Mouse (Mus musculus): ENCODE measurements around the gene Kctd2.
A peak's percentile ranks its signal among the peaks of the same experiment; 100 is the strongest.
"Not testable (repeated sequence)": the region's sequence is repeated elsewhere in the genome, so short reads cannot be mapped to it uniquely, and the experiment has no call there.

Kctd2 gene

GRCm38 (mm10) chr11:115419531-115420237 is at the start of gene Kctd2, which contains the start of gene Atp5h:
Gene Kctd2, plus strand, starts transcription at chr11:115420128.
Gene Atp5h, minus strand, starts transcription at chr11:115419962.
- peak; percentile 97 for DNase-seq (ENCODE audit: low spot score)

GRCm38 (mm10) chr11:115370368-115370767 is 49.6 kb upstream of the Kctd2 start:
- no peak for DNase-seq (ENCODE audit: low spot score)

GRCm38 (mm10) chr11:115371354-115371753 is 48.6 kb upstream of the Kctd2 start:
- no peak for DNase-seq (ENCODE audit: low spot score)

- no peak for DNase-seq (ENCODE audit: low spot score)
Observed at GRCm38 (mm10) chr11:115372015-115372414, 47.9 kb upstream of the Kctd2 start.

DNA sequence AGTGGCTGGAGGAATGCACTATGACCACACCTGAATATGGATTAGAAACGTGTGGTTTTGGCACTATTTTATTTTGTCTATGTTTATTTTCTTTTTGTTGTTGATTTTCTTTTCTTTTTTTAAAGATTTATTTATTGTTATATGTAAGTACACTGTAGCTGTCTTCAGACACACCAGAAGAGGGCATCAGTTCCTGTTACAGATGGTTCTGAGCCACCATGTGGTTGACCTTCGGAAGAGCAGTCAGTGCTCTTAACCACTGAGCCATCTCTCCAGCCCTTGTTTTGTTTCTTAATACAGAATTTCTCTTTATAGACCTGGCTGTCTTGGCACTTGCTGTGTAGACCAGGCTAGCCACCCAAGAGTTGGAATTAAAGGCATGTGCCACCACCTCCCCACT is 47.2 kb upstream of the Kctd2 start:
- no peak for DNase-seq (ENCODE audit: low spot score)

DNA sequence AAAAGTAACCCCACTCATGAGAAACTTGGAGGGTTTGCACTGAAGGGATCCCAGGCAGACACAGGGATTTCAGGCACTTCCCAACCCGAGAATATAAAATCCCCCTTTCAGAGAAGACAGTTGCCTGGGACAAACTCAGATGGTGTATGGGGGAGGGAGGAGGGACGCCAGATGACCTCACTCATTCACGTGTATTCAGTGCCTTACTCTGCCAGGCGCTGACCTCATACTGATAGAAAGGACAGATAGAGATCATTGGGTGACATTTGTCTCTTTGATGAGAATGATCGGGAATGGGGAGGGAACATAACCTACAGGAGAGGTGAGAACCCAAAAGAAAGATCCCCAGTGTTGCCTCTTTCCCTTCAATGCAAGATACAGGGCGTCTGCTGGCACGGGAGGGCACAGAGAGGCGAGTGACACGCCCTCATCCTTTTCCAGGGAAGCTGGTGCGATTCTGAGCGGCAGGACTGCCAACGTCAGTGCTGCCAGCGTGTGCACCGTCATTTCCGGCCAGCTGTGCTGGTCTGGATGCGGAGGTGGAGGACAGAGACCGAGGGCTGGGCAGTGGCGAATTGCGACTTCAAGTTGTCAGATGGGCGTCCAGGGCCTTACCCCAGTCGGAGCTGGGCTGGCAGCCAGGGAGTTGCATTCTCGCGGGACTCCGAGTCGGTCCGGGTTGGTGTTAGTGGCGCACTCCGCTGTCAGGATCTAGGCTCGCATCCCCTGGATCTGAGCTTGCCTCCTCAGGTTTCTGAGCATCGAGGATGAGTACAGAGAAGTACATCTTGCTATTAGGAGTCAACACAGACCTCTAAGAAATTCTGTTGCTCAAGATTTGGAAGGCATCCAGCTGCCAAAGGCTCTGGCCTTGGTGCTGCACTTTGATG is 45.9 kb upstream of the Kctd2 start:
- no peak for DNase-seq (ENCODE audit: low spot score)

- no peak for DNase-seq (ENCODE audit: low spot score)
Observed at GRCm38 (mm10) chr11:115374695-115375425, 45.1 kb upstream of the Kctd2 start.

- DNase-seq (ENCODE audit: low spot score): no peak
Observed at GRCm38 (mm10) chr11:115376722-115377121, 43.2 kb upstream of the Kctd2 start.

GRCm38 (mm10) chr11:115377254-115377653 is 42.7 kb upstream of the Kctd2 start:
- no peak for DNase-seq (ENCODE audit: low spot score)

- no peak for DNase-seq (ENCODE audit: low spot score)
Observed at GRCm38 (mm10) chr11:115377854-115378253, 42.1 kb upstream of the Kctd2 start.

- DNase-seq (ENCODE audit: low spot score): no peak
Observed at GRCm38 (mm10) chr11:115381276-115381675, 38.7 kb upstream of the Kctd2 start.

DNA sequence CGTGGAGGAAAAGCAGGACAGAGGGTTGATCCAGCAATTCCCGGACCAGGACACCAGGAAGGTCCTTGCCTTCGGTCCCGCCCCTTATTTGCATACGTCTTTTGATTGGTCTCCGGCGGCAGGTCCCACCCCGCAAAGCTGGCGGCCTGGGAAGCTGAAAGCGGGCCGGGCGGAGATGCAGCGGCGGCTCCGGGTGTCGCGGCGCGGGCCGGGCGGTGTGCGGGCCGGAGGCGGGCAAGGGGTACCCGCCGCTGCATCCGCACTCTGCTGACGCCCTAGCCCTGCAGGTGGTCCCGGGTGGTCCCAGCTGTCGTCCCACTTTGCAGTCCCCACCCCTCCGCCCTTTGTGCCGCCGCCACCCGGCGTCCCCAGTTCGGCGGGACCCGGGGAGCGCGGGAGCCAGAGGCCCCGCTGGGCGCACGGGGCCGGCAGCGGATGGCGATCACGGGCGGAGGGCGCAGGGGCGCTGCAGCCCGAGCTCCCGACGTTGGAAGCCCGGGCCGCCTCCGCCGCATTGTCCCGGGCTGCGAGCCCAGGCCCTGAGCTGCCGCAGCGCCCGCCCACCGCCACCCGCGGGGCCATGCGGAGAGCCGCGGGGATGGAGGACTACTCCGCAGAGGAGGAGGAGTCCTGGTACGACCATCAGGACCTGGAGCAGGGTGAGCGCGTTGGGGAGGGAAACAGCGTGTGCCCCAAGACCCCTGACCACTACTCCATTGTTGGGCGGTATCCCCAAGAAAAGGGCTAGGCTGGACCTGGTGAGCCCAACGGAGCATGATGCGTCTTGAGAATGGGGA is 38.0 kb upstream of the Kctd2 start, which contains the start of gene Cdr2l:
Gene Cdr2l (plus strand): TSS at position 174 of the 797 bp plus-strand sequence.
- peak; percentile 90 for DNase-seq (ENCODE audit: low spot score)

GRCm38 (mm10) chr11:115382891-115383290 is 37.0 kb upstream of the Kctd2 start:
- DNase-seq (ENCODE audit: low spot score): no peak

- DNase-seq (ENCODE audit: low spot score): peak; percentile 65
Observed at GRCm38 (mm10) chr11:115383701-115384474, 36.0 kb upstream of the Kctd2 start.

GRCm38 (mm10) chr11:115384587-115384986 is 35.3 kb upstream of the Kctd2 start:
- DNase-seq (ENCODE audit: low spot score): no peak

DNA sequence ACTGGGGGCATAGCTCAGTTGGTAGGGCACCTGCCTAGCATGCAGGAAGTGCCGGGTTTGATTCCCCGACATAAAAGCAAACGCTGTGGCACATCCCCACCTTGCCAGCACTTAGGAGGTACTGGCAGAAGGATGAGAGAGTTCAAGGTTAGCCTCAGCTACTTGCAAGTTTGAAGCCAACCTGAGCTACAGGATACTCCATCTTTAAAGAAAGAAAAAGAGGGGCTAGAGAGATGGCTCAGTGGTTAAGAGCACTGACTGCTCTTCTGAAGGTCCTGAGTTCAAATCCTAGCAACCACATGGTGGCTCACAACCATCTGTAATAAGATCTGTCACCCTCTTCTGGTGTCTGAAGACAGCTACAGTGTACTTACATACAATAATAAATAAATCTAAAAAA is 33.1 kb upstream of the Kctd2 start:
- not testable (repeated sequence) for DNase-seq (ENCODE audit: low spot score)

DNA sequence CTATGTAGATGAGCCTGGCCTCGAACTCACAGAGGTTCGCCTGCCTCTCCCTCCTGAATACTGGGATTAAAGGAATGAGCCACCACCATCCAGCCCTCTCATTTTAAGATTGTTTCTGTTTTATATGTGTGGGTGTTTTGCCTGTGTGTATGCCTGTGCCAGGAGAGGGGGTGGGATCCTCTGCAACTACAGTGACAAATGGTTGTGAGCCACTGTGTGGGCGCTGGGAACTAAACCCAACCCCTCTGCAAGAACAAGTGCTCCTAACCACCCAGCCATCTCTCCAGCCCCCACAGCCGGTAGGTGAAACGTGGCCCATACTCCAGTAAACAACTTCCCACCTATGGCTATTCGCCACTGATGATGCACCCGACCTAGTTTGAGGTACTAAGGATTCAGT is 28.6 kb upstream of the Kctd2 start:
- DNase-seq (ENCODE audit: low spot score): no peak

DNA sequence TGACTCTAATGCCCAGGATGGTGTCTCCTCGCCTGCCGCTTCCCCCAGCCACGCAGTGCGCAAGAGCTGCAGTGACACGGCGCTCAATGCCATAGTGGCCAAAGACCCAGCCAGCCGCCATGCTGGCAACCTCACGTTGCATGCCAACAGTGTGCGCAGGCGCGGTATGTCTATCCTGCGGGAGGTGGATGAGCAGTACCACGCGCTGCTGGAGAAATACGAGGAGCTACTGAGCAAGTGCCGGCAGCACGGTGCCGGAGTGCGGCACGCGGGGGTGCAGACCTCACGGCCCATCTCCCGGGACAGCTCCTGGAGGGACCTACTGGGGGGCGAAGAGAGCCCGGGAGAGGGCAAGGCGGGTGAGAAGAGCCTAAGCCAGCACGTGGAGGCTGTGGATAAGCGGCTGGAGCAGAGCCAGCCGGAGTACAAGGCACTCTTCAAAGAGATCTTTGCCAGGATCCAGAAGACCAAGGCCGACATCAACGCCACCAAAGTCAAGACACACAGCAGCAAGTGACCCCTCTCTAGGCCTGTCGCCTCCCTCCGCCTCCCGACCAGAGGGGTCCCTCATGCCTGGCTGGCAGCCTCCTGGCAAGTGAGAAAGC is 26.1 kb upstream of the Kctd2 start:
- peak; percentile 44 for DNase-seq (ENCODE audit: low spot score)

DNA sequence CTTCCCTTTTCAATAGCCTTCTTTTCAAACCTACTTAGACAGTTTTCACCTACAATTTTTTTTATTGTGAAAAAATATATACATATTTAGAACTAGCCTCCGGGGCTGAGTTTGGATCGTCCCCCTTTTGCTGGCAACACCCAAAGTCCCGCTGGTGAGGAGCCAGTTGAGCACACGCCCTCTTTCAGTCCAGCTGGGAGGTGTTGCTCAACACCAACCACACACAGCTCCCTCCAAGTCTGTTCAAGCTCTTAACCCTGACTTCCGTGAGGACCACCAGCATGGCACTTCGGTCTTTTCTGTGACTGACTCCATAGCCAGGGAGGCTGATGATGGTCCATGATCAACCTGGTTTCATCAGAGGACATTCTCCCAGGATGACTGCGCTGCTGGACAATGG is 21.8 kb upstream of the Kctd2 start:
- no peak for DNase-seq (ENCODE audit: low spot score)

GRCm38 (mm10) chr11:115400126-115400525 is 19.8 kb upstream of the Kctd2 start:
- DNase-seq (ENCODE audit: low spot score): no peak

Data from testis, postnatal 14 days (tissue).